ENCODE assay signal across 9 mouse cellular contexts in genomic region chr4:115938276-115939160, GRCm38 (mm10). TPM values are rescaled to one million over a fixed set of nuclear protein-coding genes. Genes with fewer than 3 reads are reported as not detected.
DNase-seq lines count a peak whose midpoint lies in the region; ATAC-seq and TF ChIP-seq lines count a peak whose summit lies in the region.
"Had no signal": no experiment of that assay in that cellular context is flagged by ENCODE, and none has a peak within 500 bp of the region (broad histone marks: within the 10 kb centered on the region; RNA-seq: fewer than 3 reads in every experiment).

No protein-coding gene starts in this region.

- H3K4me3 ChIP-seq in heart, adult 2 months: no peak overlapping the region
- peak overlapping the region; percentile 57 for H3K4me3 ChIP-seq in midbrain, embryonic 12.5 days

- peaks cover 52% of the 10 kb centered on the region for H3K27me3 ChIP-seq in heart, adult 2 months (ENCODE audit: control insufficient read depth, insufficient read depth, low read length)
- peaks cover 96% of the 10 kb centered on the region for H3K27me3 ChIP-seq in midbrain, embryonic 12.5 days

- no peaks in the 10 kb centered on the region for H3K36me3 ChIP-seq in heart, adult 2 months (ENCODE audit: control insufficient read depth, insufficient read depth, low read length)
- no peaks in the 10 kb centered on the region for H3K36me3 ChIP-seq in midbrain, embryonic 12.5 days

- H3K9me3 ChIP-seq in midbrain, embryonic 12.5 days: no peaks in the 10 kb centered on the region

- TF ChIP-seq POLR2A in heart, adult 2 months (IDR thresholded peaks at IDR 0.05; ENCODE audit: insufficient read depth, low read depth, low read length): no peak

- no peaks in the 10 kb centered on the region for H3K79me2 ChIP-seq in heart, adult 2 months (replicated peaks; ENCODE audit: control insufficient read depth, insufficient read depth, low read length)

- H3K27ac ChIP-seq in heart, adult 2 months: no peak overlapping the region
- H3K27ac ChIP-seq in midbrain, embryonic 12.5 days (replicated peaks): no peak overlapping the region

- no peak for TF ChIP-seq CTCF in heart, adult 2 months (IDR thresholded peaks at IDR 0.05)

- peak; percentile 37 to 53 for DNase-seq in heart, adult 2 months
- no peak for DNase-seq in heart, adult 11 months
- DNase-seq in retina, postnatal 1 day: peak; percentile 62
- DNase-seq in retina, embryonic 14.5 days (ENCODE audit: low spot score): no peak
- peak; percentile 19 to 29 for DNase-seq in heart, postnatal 14 days
- no peak for DNase-seq in thymus, postnatal 36 days

- no peak for ATAC-seq in midbrain, embryonic 12.5 days (ENCODE audit: low FRiP score, low read depth)
- ATAC-seq in erythroblast, adult 5-6 weeks (replicated peaks; ENCODE audit: low FRiP score, poor library complexity, severe bottlenecking): no peak

- H3K4me1 ChIP-seq in heart, adult 2 months (ENCODE audit: control insufficient read depth, insufficient read depth, low read length): 0 out of 2 replicates have a peak, but pooled peaks cover 2% of the 10 kb centered on the region
- H3K4me1 ChIP-seq in midbrain, embryonic 12.5 days: peaks cover 47% of the 10 kb centered on the region

- no peak overlapping the region for H3K9ac ChIP-seq in heart, adult 2 months (ENCODE audit: low read depth, low read length)
- H3K9ac ChIP-seq in midbrain, embryonic 12.5 days (replicated peaks): peak overlapping the region; percentile 65

- intact Hi-C loops in heart, adult 2 months (cut with DNase I): no loop called here
- intact Hi-C loops in heart, postnatal 14 days (cut with DNase I): no loop called here

- TF ChIP-seq EP300 in heart, adult 2 months (IDR thresholded peaks at IDR 0.05; ENCODE audit: insufficient read depth, low read depth, low read length): no peak

- WGBS in heart, adult 2 months: 8% methylated on average over 37 of the region's 37 CpGs
- under 1% methylated on average over 37 of the region's 37 CpGs for WGBS in midbrain, embryonic 12.5 days

- peak overlapping the region; percentile 77 for H3K4me2 ChIP-seq in midbrain, embryonic 12.5 days (replicated peaks)

RNA-seq across cellular contexts. Expression of gene Dmbx1, which starts 1.2 kb away (rescaled TPM):
- not detected for total RNA-seq in heart, adult 2 months (2021)
- polyA plus RNA-seq in heart, adult 2 months (2012; rRNA removed): not detected in 2 replicates
- not detected for total RNA-seq in heart, postnatal 14 days (2021)
- polyA plus RNA-seq in midbrain, embryonic 12.5 days (2016; fragmentation: Nextera tagmentation; extraction: Ambion mirVana): 18.2 and 18.3 TPM in 2 replicates
- total RNA-seq in erythroblast, adult 5-6 weeks (2015; ENCODE audit: low replicate concordance): not detected in 2 replicates
- total RNA-seq in erythroblast, adult 5-6 weeks (2017; ENCODE audit: low replicate concordance): not detected in 2 replicates

RNA-seq across cellular contexts. Expression of gene 6430628N08Rik, which starts 48.1 kb away (rescaled TPM):
- not detected for total RNA-seq in heart, adult 2 months (2021)
- not detected in 2 replicates for polyA plus RNA-seq in heart, adult 2 months (2012; rRNA removed)
- total RNA-seq in heart, postnatal 14 days (2021): not detected
- polyA plus RNA-seq in midbrain, embryonic 12.5 days (2016; fragmentation: Nextera tagmentation; extraction: Ambion mirVana): 0.42 and 0.50 TPM in 2 replicates
- not detected in 2 replicates for total RNA-seq in erythroblast, adult 5-6 weeks (2015; ENCODE audit: low replicate concordance)
- not detected in 2 replicates for total RNA-seq in erythroblast, adult 5-6 weeks (2017; ENCODE audit: low replicate concordance)
- polyA plus RNA-seq: cortical plate, adult 2 months had no signal

RNA-seq across cellular contexts. Expression of gene Kncn, which starts 54.3 kb away (rescaled TPM):
- total RNA-seq in heart, adult 2 months (2021): not detected
- polyA plus RNA-seq in heart, adult 2 months (2012; rRNA removed): 0.18 TPM in 1 of 2 replicates, not detected in the other
- total RNA-seq in heart, postnatal 14 days (2021): not detected
- not detected in 2 replicates for polyA plus RNA-seq in midbrain, embryonic 12.5 days (2016; fragmentation: Nextera tagmentation; extraction: Ambion mirVana)
- total RNA-seq in erythroblast, adult 5-6 weeks (2015; ENCODE audit: low replicate concordance): not detected in 2 replicates
- not detected in 2 replicates for total RNA-seq in erythroblast, adult 5-6 weeks (2017; ENCODE audit: low replicate concordance)

Comparison
In these comparisons a context has a peak if more than half of its experiments do, and no peak if none do; other contexts are left out.
1. DNase-seq: peak in heart, adult 2 months (2 of 2), retina, postnatal 1 day (single experiment) and heart, postnatal 14 days (2 of 2); none in heart, adult 11 months (single experiment), retina, embryonic 14.5 days (single experiment) and thymus, postnatal 36 days (0 of 2).